Mouse (Mus musculus) lung, postnatal 25 days (tissue): Measurements from ENCODE around the gene Pfkfb4.

Experiments
- DNase-seq: peaks from one replicate; pipeline ENCODE4 v3.0.0; 2022; ENCODE audit warnings: low spot score

Pfkfb4 gene

DNA sequence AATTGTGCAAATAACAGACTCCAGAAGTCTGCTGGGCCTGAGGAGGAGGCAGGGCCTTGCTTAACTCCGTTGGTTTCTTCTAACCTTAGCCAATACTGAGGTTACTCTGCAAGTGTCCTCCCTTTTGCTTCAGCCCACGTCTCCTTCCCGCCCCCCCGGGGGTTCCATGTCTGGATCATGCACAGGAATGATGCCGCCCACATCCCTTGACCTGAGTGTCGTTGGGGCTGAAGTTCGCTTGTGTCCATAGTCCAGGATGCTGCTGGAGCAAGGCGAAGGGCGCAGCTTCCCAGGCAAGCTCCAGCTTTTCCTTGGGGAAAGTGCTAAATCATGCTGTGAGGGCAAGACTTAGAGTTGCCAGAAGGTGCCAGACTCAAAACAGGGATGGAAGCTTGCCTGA, 4.8 kb downstream of the Pfkfb4 start:
- peak; percentile 14 for DNase-seq

DNA sequence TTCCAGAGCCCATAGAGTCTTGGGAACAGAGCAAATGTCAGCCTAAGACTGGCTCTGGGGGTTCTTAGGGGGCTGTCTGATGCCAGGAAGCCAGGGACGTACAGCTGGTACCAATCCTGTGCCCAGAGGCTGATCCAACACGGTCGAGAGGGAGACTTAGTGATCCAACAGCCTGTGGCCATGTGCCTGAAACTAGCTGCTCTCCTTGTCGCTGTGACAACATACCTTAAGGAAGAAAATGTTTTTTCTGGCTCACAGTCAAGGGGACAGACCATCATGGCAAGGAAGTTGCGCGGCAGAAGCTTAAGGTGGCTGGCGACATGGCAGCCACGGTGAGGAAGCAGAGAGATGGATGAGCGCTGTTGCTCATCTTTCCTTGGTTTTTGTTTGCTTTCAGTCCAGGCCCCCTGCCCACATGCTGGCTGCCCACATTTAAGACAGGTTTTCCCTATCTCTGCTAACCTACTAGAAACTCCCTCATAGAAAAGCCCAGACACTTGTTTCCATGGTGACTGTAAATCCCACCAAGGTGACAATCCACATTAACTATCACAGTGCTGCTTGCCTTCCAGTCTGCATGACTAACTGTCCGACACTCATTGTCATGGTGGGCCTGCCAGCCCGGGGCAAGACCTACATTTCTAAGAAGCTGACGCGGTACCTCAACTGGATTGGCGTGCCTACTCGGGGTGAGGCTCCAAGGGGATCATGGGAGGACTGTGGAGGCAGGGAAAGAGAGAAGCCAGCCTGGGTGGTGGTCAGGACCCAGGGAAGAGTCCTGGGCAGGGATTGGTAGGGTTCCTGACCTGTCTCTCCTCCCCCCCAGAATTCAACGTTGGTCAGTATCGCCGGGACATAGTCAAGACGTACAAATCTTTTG, 6.9 kb downstream of the Pfkfb4 start:
- DNase-seq, result peak; percentile 60

DNA sequence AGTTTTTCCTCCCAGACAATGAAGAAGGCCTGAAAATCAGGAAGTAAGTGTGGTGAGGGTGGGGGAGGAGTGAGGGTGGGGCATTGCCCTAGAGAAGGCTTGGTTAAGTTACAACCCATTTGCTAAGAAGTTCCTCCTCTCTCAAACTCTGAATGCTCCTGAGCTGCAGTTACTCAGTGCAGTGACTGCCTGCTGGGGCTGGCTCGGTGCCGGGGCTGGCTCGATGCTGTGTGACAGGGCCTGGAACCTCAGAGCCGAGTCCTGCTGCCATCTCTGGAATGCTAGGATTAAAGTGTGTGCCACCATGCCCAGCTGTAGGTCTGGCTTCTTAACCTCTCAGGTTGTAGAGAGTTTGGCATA, 7.6 kb downstream of the Pfkfb4 start:
- no peak for DNase-seq

DNA sequence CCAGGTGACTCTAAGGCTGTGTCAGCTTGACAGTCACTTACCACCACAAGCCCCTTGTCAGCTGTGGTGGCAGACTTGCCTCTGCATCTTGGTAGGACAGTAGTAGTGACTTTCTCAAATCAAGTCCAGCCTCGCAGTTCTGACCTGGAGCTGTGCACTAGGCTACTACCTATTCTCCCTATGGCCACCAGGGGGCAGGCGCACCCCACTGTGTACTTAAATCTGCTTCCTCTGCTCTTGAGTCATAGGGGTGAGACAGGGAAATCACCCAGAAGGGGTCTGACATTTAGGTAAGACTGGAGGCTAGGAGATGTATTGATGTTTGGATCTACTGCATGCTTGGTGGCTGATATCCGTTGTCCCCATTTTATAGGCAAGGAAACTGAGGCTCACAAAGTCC, 9.1 kb downstream of the Pfkfb4 start:
- peak; percentile 67 for DNase-seq

DNA sequence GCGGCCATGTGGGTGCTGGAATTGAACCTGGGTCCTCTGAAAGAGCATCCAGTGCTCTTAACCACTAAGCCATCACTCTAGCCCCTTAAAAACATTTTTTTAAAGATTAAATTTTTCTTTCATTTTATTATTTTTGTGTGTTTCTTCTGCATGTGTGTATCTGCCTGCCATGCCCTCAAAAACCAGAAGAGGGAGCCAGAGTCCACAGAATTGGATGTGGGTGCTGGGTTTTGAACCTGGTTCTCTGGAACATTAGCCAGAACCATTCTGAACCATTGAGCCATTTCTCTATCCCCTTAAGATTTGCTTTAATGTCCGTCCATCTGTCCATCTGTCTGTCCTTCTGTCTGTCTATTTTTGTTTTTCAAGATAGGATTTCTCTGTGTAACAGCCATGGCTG, 11.6 kb downstream of the Pfkfb4 start:
- peak; percentile 48 for DNase-seq

DNA sequence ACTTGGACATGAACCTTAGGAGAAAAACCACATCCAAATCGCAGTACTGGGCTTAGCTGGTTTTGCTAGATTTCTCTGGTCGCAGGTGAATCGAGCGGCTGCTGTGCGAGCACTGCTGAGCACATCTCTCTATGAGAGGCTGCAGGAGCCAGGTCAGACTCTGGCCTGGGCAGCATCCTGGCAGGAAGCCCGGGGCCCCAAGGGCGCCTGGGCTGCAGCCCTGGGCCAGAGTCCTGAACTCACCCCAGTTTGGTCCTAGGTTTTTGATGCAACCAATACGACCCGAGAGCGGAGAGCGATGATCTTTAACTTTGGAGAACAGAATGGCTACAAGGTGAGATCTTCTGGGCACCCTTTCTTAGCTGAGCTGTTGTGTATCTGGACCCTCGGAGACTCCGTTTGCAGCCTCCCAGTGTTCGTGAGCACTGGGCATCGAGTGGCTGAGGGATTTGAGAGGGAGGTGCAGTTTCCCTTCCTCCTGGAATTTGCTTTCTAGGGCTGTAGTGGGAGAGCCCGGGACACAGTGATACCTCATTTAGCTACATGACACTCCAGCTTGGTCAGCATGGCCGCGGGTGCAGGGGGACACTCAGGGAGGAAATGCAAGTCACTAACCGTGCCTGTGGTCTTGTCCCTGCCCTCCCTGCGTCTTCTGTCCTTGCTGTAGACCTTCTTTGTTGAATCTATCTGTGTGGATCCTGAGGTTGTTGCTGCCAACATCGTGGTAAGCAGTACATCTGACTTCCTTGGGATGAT, 15.6 kb downstream of the Pfkfb4 start:
- DNase-seq, result no peak

DNA sequence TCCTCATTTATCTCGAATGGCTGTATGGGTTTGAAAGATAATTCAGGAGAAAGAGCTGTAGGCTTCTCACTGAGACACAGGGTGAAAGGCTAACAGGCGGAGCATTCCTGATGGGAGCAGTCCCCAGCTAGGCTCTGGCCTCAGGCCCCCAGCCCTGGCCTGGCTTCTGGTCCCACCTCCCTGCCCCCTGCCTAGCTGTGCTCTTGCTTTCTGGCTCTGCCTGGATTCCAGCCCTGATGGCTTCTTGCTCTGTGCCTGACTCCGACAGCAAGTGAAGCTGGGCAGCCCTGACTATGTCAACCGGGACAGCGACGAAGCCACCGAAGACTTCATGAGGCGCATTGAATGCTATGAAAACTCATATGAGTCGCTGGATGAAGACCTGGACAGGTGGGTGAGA, 16.5 kb downstream of the Pfkfb4 start:
- no peak for DNase-seq

DNA sequence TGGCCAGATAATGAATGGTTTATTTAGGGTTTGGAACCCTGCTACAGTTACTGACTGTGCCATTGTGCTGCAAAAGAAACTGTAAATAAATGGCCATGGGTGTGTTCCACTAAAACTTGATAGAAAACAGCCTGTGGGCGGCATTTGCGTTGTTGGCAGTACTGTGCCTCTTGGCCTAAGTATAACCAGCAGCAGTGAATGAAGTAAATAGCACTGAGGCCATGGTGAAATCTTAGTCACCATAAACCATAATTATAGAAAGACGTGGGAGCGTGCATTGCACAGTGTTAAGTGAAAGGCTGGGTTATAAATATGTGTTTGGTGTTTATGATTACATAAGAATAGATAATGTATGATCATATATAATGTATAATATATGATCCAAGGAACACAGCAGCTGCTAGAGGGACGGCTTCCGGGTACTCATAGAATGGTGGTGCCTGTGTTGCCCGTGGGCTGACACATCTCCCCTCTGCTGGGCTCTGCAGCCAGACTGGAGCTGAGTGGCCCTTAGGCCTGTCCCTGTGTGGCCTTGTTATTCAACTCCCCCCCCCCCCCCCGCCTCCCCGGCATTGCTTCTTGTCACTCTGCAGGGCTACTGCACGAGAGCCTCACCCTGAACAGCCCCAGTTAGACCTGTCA, 17.5 kb downstream of the Pfkfb4 start:
- DNase-seq, result no peak

DNA sequence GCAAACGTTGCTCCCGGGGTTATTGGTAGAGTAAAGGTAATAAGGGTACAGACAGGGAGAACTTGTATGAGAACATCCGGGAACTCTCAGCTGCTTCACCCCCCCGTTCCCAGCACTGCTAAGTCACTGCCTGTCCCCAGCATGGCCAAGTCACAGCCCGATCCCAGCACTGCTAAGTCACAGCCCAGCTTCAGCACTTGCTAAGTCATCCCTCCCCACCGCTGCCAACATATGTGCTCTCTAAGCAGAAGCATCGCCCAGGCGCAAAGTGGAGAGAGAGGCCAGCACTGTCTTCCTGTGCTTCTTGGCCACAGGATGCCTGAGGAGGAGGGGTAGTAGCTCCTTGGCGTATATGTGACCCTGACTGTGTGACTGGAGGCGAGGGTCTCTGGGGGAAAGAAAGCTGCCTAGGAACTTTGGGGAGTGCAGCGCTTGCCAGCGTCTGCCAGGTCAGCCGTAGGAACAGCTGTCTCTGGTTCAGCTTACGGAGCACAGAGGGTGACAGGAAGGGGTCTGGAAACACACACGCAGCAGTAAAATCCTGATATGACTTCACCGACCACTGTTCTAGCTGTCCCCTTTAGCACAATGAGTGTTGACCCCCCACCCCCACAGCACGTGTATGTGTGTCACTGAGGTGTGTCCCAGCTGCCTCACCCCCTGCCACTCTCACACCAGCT, 18.2 kb downstream of the Pfkfb4 start:
- no peak for DNase-seq

DNA sequence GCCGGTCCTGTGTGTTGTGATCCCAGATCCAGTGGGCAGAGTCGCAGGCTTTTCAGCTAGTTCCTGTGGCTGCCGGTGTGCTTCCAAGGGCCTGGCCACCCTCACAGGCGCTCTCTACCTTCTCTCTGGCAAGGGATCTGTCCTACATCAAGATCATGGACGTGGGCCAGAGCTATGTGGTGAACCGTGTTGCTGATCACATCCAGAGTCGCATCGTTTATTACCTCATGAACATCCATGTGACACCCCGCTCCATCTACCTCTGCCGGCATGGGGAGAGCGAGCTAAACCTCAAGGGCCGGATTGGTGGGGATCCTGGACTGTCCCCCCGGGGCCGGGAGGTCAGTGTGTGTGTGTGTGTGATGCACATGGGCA, 18.7 kb downstream of the Pfkfb4 start:
- no peak for DNase-seq

DNA sequence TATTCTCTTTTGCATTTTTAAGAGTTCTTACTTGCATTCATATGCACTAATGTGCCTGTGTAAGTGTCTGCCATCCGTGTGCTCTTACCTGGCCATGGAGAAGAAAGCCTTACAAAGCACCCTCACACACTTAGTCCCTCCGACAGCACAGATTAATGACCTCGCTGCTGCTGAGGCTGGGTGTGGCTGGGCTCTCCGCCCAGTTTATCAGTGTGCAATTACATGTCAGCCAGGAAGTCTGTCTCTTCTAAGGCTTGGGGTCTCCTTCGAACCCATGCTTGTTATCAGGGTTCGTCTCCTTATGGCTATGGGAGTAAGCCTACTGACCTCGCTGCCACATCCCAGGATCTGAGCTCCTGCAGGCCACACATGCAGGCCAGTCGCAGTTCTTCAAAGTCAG, 23.8 kb downstream of the Pfkfb4 start:
- no peak for DNase-seq

DNA sequence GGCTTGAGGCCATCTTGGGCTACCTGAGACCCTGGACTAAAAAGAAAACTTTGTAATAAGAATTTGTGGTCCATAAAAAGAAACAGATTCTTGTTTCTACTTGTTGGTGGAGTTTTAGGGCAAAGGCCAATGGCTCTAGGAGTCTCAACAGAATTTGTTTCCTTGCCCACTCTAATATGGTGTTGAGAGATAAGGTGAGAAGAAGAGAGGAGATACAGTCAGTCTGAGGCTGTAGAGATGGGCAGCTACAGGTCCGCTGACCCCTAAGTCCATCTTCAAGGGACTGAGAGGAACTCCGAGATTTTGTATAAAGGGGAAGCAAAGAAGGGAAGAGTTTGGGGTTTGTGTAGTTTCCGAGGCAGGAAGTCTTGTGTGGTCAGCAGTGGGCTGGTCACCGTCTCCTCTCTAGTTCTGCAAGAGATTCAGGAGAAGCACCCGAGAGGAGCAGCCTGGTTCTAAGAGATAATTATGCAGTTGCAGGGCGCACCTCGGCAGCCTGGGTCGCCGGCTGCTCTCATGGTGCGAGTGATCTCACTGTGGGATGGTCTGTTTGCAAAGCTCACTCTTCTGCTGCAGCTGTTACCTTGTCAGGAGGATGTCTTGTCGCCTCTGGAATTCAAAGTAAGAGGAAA, 25.5 kb downstream of the Pfkfb4 start:
- DNase-seq, result no peak

DNA sequence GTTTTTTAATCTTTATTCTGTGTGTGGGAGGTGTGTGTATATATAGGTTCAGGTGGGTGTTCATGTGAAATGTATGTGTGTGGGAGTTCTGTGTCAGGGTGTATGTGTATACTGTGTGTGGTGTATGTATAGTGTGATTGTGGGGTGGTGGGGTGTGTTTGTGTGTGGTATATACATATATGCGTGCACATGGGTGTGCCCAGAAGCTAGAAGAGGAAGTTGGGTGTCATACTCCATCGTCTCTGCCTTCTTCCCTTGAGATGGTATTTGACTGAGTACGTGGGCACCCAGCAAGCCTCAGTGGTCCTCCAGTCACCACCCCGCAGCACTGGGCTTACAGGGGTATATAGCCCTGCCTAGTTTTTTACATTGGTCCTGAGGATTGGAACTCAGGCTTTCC, 29.9 kb downstream of the Pfkfb4 start:
- DNase-seq, result no peak

DNA sequence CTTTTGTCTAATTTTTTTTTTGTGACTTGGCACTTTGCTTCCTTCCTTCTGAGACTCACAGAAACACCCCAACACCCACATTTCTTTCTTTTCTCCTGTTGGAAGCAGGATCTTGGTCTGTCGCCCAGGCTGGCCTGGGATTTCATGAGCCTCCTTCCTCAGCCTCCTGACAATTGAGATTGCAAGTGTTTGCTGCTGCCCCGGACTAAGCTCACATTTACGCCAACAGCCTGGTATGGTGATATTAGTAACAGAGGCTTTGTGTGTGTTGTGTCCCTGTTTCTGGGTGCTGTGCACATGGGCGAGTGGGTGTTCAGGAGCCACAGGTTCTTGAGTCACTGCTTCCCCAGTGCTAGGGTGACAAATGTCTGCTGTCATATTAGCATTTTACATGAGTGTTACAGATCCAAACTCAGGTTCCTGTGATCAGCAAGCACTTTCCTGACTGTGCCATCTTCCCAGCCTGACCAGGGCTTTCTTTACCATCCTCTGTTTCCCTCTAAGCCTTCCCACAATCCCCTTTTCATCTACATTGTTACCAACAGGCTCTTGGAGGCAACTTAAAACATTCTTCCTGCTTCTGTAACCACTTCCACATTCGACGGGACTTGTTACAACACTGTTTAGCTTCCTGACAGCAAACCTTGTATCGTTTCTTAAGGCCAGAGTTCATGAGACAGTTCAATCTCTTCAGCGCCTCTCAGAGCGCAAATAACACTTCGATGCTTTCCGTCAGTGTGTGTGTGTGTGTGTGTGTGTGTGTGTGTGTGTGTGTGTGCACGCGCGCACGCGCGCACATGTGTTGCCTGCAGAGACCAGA, 31.5 kb downstream of the Pfkfb4 start:
- DNase-seq, result peak; percentile 57

DNA sequence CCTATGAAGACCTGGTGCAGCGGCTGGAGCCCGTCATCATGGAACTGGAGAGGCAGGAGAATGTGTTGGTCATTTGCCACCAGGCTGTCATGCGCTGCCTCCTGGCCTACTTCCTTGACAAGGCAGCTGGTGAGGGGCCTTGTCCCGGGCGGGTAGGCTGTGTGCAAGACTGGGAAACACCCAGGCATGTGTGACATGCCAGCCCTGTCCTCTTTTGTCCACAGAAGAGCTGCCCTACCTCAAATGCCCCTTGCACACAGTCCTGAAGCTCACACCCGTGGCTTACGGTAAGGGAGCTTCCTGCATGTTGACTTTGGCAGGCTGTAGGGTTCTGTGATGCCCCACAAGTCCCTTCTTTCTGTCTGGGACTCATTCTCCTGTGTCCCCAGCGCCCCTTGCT, 35.9 kb downstream of the Pfkfb4 start:
- no peak for DNase-seq

DNA sequence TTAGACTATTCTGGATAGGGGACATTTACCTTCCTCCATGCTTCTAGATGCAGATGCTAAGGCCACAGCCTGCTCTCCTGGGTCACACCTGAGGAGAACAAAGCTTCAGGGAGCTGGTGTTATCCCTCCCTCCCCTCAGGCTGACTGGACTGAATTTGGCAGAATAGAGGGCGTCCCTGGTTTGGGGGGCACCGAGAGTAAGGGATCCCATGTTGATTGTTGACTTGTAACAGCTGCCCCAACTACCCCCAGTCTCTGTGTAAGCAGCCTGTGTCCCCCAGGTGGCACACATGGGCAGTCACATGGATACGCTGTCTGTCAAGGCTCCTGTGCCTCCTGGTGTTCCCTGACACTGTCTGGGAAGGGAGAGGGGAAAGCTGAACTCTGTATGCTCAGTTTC, 36.8 kb downstream of the Pfkfb4 start:
- no peak for DNase-seq

DNA sequence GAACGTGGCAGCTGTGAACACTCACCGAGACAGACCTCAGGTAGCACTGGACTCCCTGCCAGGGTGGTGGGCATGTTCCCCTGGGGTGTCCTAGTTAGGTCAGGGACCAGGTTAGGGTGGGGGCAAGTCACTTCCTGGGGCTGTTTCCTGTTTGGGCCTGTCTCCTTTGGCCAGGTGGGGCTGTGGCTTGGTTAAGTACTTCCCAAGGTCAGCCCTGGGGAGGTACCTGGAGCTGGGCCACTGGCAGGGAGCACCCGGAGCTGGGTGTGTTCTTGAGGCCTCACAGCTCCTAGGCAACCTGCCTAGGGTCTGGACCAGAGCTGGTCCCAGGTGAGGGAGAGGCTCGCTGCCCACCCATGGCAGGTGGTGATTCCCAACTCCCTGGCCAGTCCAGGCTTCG, 37.3 kb downstream of the Pfkfb4 start:
- DNase-seq, result no peak

DNA sequence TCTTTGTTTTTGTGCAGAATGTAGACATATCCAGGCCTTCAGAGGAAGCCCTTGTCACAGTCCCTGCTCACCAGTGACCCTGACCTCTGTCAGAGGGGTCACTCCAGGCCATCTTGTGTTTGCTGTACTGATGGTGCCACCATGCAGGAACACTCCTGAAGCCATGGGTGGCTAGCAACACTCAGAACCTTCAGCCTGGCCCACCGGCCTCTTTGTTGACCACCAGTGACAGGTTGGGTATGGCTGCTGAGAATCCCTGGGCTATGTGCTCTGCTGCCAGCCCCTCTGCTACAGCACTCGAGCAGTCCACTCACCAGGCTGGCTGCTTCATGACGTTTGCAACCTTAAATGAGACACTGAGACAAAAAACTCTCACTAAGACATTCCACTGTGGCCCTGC, 38.7 kb downstream of the Pfkfb4 start:
- no peak for DNase-seq

DNA sequence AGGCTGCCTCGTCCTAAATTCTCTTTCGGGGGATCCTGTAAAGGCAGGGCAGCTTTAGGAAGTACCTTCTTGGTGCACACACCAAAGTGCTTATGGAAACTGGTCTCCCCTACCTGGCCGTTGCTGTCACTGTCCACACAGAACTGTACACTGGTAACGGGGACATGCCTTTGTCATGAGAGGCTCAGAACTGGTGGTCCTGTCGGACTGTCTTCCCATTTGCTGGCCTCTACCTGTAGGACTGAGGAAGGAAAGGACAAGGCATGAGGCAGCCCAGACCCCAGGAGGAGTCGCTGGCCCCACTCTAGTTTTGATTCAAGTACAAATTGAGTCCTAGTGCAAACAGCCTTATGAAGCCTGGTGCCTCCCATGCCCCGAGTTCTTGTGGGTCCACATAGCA, 39.4 kb downstream of the Pfkfb4 start:
- DNase-seq, result no peak

DNA sequence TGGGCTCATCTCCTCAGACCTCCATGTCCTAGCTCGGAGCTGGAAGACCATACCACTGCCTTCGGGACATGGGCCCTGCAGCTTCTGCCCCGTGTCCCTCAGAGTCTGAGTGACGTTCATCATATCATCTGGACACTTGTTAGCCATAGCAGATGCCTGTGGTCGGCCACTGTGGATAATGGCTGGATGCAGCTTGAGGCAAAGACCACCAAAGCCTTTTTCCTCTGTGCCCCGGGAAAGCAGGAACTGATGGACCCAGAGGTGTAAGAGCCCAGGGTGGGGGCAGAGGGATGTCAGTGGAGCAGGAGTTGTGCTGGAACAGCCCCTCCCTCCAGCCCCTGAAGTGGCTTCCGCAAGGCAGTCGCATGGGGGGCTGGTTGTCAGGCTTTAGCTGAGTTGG, 40.1 kb downstream of the Pfkfb4 start:
- DNase-seq, result no peak

DNA sequence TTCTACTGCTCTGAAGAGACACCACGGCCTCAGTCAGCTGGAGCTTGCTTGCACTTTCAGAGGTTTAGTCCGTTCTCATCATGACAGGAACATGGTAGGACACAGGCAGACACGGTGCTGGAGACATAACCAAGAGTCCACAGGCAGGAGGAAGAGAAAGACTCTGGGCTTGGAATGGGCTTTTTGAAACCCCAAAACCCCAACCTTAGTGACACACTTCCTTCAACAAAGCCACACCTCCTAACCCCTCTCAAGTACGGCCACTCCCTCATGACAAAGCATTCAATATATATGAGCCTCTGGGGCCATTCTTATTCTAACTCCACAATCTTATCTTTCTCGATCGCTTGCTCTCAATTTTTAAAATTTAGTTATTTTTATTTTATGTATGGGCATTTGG, 40.9 kb downstream of the Pfkfb4 start:
- no peak for DNase-seq
